Mouse (Mus musculus) retina, postnatal 1 day (tissue): ENCODE measurements around the gene Gpr83.

Experiments
- DNase-seq: peaks from one replicate; pipeline ENCODE4 v3.0.0-alpha.2; 2012

Gene Gpr83

GRCm38 (mm10) chr9:14907816-14908415 is 47.9 kb downstream of the Gpr83 start:
- DNase-seq: no peak

GRCm38 (mm10) chr9:14909981-14910380 is 50.0 kb downstream of the Gpr83 start:
- no peak for DNase-seq

GRCm38 (mm10) chr9:14912037-14912436 is 52.0 kb downstream of the Gpr83 start:
- no peak for DNase-seq

GRCm38 (mm10) chr9:14917661-14918060 is 57.7 kb downstream of the Gpr83 start:
- no peak for DNase-seq

- no peak for DNase-seq
These were observed 59.0 kb downstream of the Gpr83 start for GRCm38 (mm10) chr9:14918825-14919668.
